Mouse (Mus musculus) monocyte, adult 2 months (primary cell): ENCODE measurements around the gene Sf3b1.
"Not testable (repeated sequence)": the region's sequence is repeated elsewhere in the genome, so short reads cannot be mapped to it uniquely, and the experiment has no call there.

Source experiments
- DNase-seq, 2 experiments: peaks; one replicate each; pipeline ENCODE4 v3.0.0; 2022; ENCODE audit warnings: low spot score in 2 of 2, low read depth in 1 of 2

Sf3b1 gene

DNA sequence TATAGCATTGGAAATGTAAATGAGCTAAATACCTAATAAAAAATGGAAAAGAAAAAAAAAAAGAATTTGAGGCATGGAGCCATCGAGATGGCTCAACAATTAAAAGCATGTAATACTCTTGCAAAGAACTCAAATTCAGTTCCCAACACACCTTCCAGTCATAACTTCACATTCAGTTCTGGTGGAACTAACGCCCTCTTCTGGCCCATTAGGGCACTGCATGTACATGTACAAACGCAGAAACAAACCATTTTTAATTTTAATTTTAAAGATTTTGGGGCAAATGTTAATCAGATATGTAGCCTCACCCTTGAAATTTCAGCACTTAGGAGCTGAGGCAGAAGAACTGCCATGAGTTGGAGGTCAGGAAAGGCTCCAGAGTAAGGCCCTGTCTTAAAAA, 68.8 kb downstream of the Sf3b1 start:
- no peak for DNase-seq

DNA sequence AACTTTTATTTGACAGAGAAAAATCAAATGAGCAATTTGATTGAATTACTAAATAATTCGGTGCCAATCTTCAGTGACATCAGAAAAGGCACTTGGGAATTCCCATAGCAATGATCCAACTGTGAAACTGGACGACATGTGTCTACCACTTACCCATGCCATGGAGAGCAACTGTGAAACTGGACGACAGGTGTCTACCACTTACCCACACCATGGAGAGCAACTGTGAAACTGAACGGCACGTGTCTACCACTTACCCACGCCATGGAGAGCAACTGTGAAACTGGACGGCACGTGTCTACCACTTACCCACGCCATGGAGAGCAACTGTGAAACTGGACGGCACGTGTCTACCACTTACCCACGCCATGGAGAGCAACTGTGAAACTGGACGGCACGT, 70.3 kb downstream of the Sf3b1 start:
- DNase-seq, result not testable (repeated sequence)

DNA sequence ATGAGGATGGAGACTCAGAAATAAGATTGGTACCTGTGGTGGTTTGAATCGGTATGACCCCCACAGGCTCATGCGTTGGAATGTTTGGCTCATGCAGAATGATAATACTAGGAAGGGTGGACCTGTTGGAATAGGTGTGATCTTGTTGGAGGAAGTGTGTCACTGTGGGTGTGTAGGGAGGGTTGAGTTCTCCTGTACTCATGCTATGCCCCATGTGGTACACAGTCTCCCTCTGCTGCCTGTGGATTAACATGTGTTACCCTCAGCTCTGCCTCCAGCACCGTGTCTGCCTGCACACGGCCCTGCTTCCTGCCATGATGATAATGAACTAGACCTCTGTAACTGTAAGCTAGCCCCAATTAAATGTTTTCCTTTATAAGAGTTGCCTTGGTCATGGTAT, 72.4 kb downstream of the Sf3b1 start:
- no peak for DNase-seq

DNA sequence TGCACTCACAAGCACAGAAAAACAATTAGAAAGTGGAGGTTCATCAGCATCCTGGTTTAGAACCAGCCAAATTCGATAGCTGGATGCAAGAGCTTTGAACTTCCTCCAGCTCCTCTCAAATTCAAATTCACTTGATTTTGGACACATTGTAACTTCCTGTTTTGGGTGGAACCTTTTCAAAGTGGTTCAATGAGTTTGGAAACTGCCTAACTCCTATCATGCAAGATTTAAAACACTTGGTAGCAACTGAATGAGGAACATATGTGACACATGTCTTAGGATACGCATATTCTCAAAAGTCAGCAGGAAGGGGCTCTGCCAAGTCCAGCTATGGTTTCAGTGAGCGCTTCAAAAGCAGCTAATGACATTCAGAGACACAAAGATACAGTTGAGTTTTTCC, 82.6 kb downstream of the Sf3b1 start:
- DNase-seq, result no peak

DNA sequence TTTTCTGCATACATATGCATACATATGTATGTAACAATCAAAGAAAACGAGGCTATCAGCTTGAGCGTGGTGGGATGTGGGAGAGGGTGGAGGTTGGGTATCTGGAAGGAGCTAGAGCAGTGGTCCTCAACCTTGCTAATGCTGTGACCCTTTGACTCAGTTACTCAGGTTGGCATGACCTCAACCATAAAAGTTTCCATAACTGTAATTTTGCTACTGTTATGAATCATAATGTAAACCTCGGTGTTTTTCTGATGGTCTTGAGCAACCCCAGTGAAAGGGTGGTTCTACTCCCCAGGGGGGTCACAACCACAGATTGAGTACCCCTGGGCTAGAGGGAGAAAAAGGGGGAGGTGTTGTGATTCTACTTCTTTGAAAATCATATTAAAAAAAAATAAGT, 91.8 kb downstream of the Sf3b1 start:
- no peak for DNase-seq
